Mouse (Mus musculus): Measurements from ENCODE around the gene Gm9918. TPM values are rescaled to one million over a fixed set of nuclear protein-coding genes. Genes with fewer than 3 reads are reported as not detected.

Gene Gm9918
- polyA plus RNA-seq, 1 experiment from 2014 or later: not detected

DNA sequence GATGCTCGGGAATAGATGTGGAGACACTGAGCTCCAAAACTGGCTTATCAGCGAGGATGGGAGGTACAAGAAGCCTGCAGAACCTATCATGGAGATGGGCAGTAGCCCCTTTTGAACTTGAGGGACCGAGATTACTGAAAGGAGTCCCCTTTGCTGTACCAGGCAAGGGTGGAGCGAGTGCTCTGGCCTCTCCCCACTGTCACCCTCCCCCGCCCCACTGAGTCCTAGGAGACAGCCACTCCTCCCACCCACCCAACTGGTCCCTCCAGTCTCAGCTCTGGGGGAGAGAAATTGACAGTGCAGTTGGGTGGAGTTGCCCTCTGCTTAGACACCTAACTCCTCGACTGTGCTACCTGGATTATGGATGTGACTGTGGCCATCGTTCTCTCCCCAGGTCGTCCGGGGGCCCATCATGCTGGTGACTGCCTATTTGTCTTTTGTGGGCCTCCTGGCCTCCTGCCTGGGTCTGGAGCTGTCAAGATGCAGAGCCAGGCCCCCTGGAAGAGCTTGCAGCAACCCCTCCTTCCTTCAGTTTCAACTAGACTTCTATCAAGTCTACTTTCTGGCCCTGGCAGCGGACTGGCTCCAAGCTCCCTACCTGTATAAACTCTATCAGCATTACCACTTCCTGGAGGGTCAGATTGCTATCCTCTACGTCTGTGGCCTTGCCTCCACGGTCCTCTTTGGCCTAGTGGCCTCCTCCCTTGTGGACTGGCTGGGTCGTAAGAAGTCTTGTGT, 9.6 kb downstream of the Gm9918 start:
- Histone ChIP-seq H3K4me3 (ENCODE audit: low read depth, low read length) (peak overlapping the region; percentile 91), H3K27ac (ENCODE audit: low read depth, low read length) (peak overlapping the region; percentile 79), H3K4me1 (replicated peaks; ENCODE audit: control insufficient read depth, insufficient read depth, low read length) (peaks cover 35% of the 10 kb centered on the region), H3K27me3 (replicated peaks; ENCODE audit: control insufficient read depth, insufficient read depth, low read length) (no peaks in the 10 kb centered on the region), H3K9ac (ENCODE audit: low read depth, low read length) (peak overlapping the region; percentile 84), H3K4me2 (peak overlapping the region; percentile 95), H3K36me3 (ENCODE audit: control insufficient read depth, insufficient read depth, low read length) (peaks cover 9% of the 10 kb centered on the region), H3K9me3 (ENCODE audit: control insufficient read depth, low read length) (no peaks in the 10 kb centered on the region)
- 18% methylated on average over 13 of the region's 13 CpGs for WGBS
- ATAC-seq (replicated peaks; ENCODE audit: low FRiP score) (peak; percentile 23), DNase-seq (ENCODE audit: low spot score) (no peak)

DNA sequence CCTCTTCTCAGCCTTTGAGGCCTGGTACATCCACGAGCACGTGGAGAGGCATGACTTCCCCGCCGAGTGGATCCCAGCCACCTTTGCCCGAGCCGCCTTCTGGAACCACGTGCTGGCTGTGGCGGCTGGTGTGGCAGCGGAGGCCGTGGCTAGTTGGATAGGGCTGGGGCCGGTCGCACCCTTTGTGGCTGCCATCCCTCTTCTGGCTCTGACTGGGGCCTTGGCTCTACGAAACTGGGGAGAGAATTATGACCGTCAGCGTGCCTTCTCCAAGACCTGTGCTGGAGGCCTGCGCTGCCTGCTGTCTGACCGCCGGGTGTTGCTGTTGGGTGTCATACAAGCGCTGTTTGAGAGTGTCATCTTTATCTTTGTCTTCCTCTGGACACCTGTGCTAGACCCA, 10.3 kb downstream of the Gm9918 start:
- Histone ChIP-seq H3K27ac (ENCODE audit: low read depth, low read length) (no peak overlapping the region), H3K9ac (ENCODE audit: low read depth, low read length) (peak overlapping the region; percentile 84), H3K4me1 (replicated peaks; ENCODE audit: control insufficient read depth, insufficient read depth, low read length) (peaks cover 35% of the 10 kb centered on the region), H3K4me2 (peak overlapping the region; percentile 95), H3K9me3 (ENCODE audit: control insufficient read depth, low read length) (no peaks in the 10 kb centered on the region), H3K27me3 (replicated peaks; ENCODE audit: control insufficient read depth, insufficient read depth, low read length) (no peaks in the 10 kb centered on the region), H3K4me3 (ENCODE audit: low read depth, low read length) (peak overlapping the region; percentile 91; the same call in 1 of the 2 replicates), H3K36me3 (ENCODE audit: control insufficient read depth, insufficient read depth, low read length) (peaks cover 9% of the 10 kb centered on the region)
- WGBS: 90% methylated on average over 19 of the region's 19 CpGs
- ATAC-seq (replicated peaks; ENCODE audit: low FRiP score): no peak
- no peak for DNase-seq (ENCODE audit: low spot score)

DNA sequence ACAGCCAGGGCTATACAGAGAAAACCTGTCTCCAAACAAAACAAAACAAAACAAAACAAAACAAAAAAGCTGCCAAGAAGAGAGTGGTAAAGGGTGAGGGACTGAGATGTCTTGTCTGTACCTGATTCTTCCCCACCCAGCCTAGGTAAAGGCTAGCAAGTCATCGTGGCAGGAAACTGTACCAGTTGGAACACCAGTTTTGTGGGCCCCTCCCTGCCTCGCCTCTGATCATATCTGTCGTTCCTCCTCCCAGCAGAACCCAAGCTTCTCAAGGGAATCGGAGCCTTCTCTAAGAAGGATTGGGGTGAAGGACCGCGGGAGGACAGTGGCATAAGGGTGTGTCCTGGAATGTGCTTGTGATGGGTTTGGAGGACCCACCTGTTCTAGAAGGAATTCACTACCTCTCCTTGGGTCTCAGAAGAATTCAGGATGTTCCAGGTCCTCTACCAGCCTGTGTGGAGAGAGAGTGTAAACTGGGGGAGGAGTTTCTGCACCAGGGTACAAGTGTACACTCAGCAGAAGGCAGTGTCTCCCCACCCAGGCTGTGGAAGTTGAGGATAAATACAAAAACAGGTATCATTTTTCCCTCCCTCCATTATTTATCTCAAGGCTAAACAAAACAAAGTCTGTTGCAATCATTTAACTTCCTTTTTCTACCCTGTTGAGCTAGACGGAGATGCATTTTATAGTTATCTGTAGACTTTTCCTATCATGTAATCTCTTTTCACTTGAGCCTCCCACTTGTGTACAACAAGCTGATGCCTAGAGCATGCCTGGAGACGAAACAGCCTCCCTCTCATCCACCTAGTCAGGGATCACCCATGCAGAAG, 12.3 kb downstream of the Gm9918 start:
- Histone ChIP-seq H3K36me3 (ENCODE audit: control insufficient read depth, insufficient read depth, low read length) (peaks cover 9% of the 10 kb centered on the region), H3K4me2 (peak overlapping the region; percentile 36), H3K9me3 (ENCODE audit: control insufficient read depth, low read length) (no peaks in the 10 kb centered on the region), H3K27ac (ENCODE audit: low read depth, low read length) (no peak overlapping the region; the same call in none of the 2 replicates), H3K4me1 (replicated peaks; ENCODE audit: control insufficient read depth, insufficient read depth, low read length) (peaks cover 35% of the 10 kb centered on the region), H3K27me3 (replicated peaks; ENCODE audit: control insufficient read depth, insufficient read depth, low read length) (no peaks in the 10 kb centered on the region), H3K4me3 (ENCODE audit: low read depth, low read length) (0 out of 2 replicates have a peak overlapping the region, but pooled peaks have one; percentile 3), H3K9ac (ENCODE audit: low read depth, low read length) (no peak overlapping the region)
- 47% methylated on average over 8 of the region's 8 CpGs for WGBS
- no peak for DNase-seq (ENCODE audit: low spot score)
- ATAC-seq (replicated peaks; ENCODE audit: low FRiP score): no peak

DNA sequence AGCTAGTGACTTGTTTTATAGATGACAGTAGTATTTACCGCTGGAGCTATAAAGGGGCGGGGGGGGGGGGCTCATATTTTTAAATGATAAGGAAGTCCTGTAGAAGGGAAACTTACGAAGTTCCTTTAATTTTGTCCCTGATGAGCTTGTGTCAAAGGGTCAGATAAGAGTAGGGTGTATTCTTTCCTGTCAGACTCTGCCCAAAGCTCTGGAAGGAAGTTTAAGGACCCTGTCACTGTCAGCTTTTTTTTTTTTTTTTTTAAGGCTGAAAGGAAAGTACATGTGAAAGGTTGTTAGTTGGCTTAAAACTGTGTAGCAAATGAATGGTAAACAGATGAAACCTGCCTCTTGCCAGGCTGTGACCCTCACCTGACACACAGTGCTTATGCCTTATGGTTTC, 13.3 kb downstream of the Gm9918 start:
- Histone ChIP-seq H3K4me1 (replicated peaks; ENCODE audit: control insufficient read depth, insufficient read depth, low read length) (peaks cover 34% of the 10 kb centered on the region), H3K9ac (ENCODE audit: low read depth, low read length) (no peak overlapping the region), H3K27me3 (replicated peaks; ENCODE audit: control insufficient read depth, insufficient read depth, low read length) (no peaks in the 10 kb centered on the region), H3K27ac (ENCODE audit: low read depth, low read length) (no peak overlapping the region), H3K4me2 (no peak overlapping the region), H3K4me3 (ENCODE audit: low read depth, low read length) (no peak overlapping the region), H3K36me3 (ENCODE audit: control insufficient read depth, insufficient read depth, low read length) (peaks cover 9% of the 10 kb centered on the region), H3K9me3 (ENCODE audit: control insufficient read depth, low read length) (no peaks in the 10 kb centered on the region)
- DNase-seq (ENCODE audit: low spot score) (no peak), ATAC-seq (replicated peaks; ENCODE audit: low FRiP score) (no peak)
- WGBS: 37% methylated on average over 3 of the region's 3 CpGs

DNA sequence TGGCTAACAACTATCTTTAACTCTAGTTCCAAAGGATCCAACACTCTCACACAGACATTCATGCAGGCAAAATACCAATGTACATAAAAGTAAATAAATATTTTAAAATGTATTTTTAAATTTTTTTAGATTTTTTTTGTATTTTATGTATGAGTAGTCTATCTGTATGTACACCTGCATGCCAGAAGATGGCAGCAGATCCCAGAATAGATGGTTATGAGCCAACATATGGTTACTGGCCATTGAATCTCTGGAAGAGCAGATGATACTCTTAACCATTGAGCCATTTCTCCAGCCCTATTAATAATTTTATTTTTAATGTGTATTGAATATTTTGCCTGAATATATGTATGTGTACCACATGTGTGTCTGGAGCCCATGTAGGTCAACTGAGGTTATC, 17.0 kb downstream of the Gm9918 start:
- Histone ChIP-seq H3K4me3 (ENCODE audit: low read depth, low read length) (no peak overlapping the region), H3K9me3 (ENCODE audit: control insufficient read depth, low read length) (no peaks in the 10 kb centered on the region), H3K9ac (ENCODE audit: low read depth, low read length) (no peak overlapping the region), H3K4me1 (replicated peaks; ENCODE audit: control insufficient read depth, insufficient read depth, low read length) (peaks cover 14% of the 10 kb centered on the region), H3K4me2 (no peak overlapping the region), H3K36me3 (ENCODE audit: control insufficient read depth, insufficient read depth, low read length) (no peaks in the 10 kb centered on the region), H3K27me3 (replicated peaks; ENCODE audit: control insufficient read depth, insufficient read depth, low read length) (no peaks in the 10 kb centered on the region), H3K27ac (ENCODE audit: low read depth, low read length) (no peak overlapping the region)
- DNase-seq (ENCODE audit: low spot score) (no peak), ATAC-seq (replicated peaks; ENCODE audit: low FRiP score) (peak; percentile 55; the same call in 1 of the 2 replicates)

DNA sequence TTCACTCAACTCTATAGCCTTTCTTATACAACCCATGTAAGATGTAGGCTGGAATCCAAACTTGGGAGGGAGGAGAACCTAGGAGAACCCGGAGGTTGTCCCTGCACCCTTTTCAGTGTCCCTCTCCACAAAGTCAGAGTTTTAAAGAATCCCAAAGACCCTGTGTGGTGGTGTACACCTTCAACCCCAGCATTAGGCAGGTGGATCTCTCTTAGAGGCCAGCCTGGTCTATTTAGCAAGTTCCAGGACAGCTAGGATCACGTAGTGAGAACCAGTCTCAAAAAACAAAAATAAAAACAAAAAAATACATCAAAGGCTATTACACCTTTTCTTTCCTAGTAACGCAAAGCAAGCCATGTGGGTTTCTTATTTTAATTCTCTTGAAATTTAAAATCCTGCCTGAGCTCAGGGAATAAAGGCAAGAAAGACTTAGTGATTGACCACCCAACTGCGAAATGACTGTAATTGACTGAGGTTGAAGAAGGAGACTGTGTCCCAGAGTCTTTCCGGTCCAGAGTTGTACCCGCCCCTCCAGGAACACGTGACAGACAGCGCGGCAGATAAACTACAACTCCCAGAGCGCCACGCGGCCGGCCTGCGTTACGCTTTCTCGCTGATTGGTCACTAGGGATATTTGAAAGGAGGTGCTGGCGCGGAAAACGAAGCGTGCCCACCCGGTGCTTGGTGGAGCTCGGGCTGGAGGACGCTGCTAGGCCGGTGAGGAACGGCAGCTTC, 25.4 kb downstream of the Gm9918 start, which contains the start of gene Espl1:
Gene Espl1, plus strand, starts transcription at position 634 of the 735 bp plus-strand sequence.
- Histone ChIP-seq H3K4me1 (replicated peaks; ENCODE audit: control insufficient read depth, insufficient read depth, low read length) (peaks cover 3% of the 10 kb centered on the region), H3K4me2 (peak within 1 kb of the TSS; percentile 68), H3K9me3 (ENCODE audit: control insufficient read depth, low read length) (no peaks in the 10 kb centered on the region), H3K36me3 (ENCODE audit: control insufficient read depth, insufficient read depth, low read length) (peaks cover 20% of the 10 kb centered on the region), H3K27me3 (replicated peaks; ENCODE audit: control insufficient read depth, insufficient read depth, low read length) (no peaks in the 10 kb centered on the region), H3K27ac (ENCODE audit: low read depth, low read length) (peak within 1 kb of the TSS; percentile 46; the same call in 1 of the 2 replicates), H3K4me3 (ENCODE audit: low read depth, low read length) (peak within 1 kb of the TSS; percentile 72), H3K9ac (ENCODE audit: low read depth, low read length) (peak within 1 kb of the TSS; percentile 72)
- peak; percentile 98 for ATAC-seq (replicated peaks; ENCODE audit: low FRiP score)
- WGBS: 7% methylated on average over 25 of the region's 25 CpGs
- peak; percentile 93 for DNase-seq (ENCODE audit: low spot score)

DNA sequence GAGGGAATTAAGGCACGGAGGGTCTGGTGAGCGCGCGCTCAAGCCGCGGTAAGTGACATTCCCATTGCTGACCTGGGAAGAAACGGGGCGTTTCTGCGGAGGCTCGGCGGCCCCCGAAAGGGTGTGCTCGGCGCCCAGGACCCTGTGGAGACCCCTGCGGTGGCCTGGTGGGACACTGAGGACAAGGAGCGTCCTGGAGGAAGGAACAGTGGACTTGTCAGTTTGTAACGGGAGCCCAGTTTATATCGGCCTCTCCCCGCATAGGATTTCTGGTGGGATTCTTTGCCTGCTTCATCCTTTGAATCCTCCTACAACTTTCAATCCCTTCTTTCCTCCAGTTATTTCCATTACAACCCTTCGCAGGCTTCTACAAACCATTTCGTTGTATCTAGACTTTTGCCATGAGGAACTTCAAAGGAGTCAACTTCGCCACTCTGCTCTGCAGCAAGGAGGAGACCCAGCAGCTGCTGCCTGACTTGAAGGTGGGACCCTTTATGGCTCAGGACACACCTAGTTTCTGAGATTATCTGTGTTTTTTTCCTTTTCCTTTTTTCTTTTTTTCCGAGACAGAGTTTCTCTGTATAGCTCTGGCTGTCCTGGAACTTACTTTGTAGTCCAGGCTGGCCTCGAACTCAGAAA, 26.1 kb downstream of the Gm9918 start:
- H3K9me3 ChIP-seq (ENCODE audit: control insufficient read depth, low read length): no peaks in the 10 kb centered on the region
- peak overlapping the region; percentile 68 for H3K4me2 ChIP-seq
- H3K4me1 ChIP-seq (replicated peaks; ENCODE audit: control insufficient read depth, insufficient read depth, low read length): peaks cover 3% of the 10 kb centered on the region
- no peaks in the 10 kb centered on the region for H3K27me3 ChIP-seq (replicated peaks; ENCODE audit: control insufficient read depth, insufficient read depth, low read length)
- peaks cover 27% of the 10 kb centered on the region for H3K36me3 ChIP-seq (ENCODE audit: control insufficient read depth, insufficient read depth, low read length)
- peak overlapping the region; percentile 72 for H3K9ac ChIP-seq (ENCODE audit: low read depth, low read length)
- H3K4me3 ChIP-seq (ENCODE audit: low read depth, low read length): peak overlapping the region; percentile 72
- no peak; the same call in none of the 2 replicates for ATAC-seq (replicated peaks; ENCODE audit: low FRiP score)
- DNase-seq (ENCODE audit: low spot score): no peak
- 3% methylated on average over 24 of the region's 24 CpGs for whole genome bisulfite sequencing
- H3K27ac ChIP-seq (ENCODE audit: low read depth, low read length): peak overlapping the region; percentile 46; the same call in 1 of the 2 replicates

DNA sequence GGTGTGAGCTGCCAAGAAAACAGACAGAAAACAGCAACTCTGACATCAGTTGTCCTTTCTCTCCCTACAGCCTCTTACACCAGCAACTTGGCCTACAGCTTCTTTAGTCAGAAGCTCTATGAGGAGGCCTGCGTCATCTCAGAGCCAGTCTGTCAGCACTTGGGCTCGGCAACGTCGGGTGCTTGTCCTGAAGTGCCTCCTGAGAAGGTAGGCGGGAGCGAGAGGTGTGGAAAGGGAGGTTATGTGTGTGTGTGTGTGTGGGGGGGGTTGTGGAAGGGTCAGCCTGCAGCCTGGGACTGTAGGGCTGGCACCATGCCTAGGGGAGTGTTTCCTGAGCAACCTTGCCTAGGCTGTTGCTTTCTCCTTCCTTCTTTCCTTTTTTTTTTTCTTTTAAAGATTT, 32.2 kb downstream of the Gm9918 start:
- H3K27ac ChIP-seq (ENCODE audit: low read depth, low read length): no peak overlapping the region
- no peaks in the 10 kb centered on the region; the same call in 1 of the 2 replicates for H3K4me1 ChIP-seq (replicated peaks; ENCODE audit: control insufficient read depth, insufficient read depth, low read length)
- no peaks in the 10 kb centered on the region for H3K27me3 ChIP-seq (replicated peaks; ENCODE audit: control insufficient read depth, insufficient read depth, low read length)
- H3K4me2 ChIP-seq: no peak overlapping the region
- H3K9me3 ChIP-seq (ENCODE audit: control insufficient read depth, low read length): no peaks in the 10 kb centered on the region
- peaks cover 64% of the 10 kb centered on the region for H3K36me3 ChIP-seq (ENCODE audit: control insufficient read depth, insufficient read depth, low read length)
- H3K9ac ChIP-seq (ENCODE audit: low read depth, low read length): no peak overlapping the region
- WGBS: 79% methylated on average over 6 of the region's 6 CpGs
- no peak overlapping the region for H3K4me3 ChIP-seq (ENCODE audit: low read depth, low read length)
- ATAC-seq (replicated peaks; ENCODE audit: low FRiP score) (no peak), DNase-seq (ENCODE audit: low spot score) (no peak)
